Mouse (Mus musculus) urinary bladder, postnatal 36 days (tissue): ENCODE results near the gene Cttnbp2.

Experiments
- DNase-seq, 2 experiments: peaks; one replicate each; pipeline ENCODE4 v3.0.0; 2022; ENCODE audit warnings: low spot score in 2 of 2, mixed read lengths in 1 of 2

Cttnbp2 gene

DNA sequence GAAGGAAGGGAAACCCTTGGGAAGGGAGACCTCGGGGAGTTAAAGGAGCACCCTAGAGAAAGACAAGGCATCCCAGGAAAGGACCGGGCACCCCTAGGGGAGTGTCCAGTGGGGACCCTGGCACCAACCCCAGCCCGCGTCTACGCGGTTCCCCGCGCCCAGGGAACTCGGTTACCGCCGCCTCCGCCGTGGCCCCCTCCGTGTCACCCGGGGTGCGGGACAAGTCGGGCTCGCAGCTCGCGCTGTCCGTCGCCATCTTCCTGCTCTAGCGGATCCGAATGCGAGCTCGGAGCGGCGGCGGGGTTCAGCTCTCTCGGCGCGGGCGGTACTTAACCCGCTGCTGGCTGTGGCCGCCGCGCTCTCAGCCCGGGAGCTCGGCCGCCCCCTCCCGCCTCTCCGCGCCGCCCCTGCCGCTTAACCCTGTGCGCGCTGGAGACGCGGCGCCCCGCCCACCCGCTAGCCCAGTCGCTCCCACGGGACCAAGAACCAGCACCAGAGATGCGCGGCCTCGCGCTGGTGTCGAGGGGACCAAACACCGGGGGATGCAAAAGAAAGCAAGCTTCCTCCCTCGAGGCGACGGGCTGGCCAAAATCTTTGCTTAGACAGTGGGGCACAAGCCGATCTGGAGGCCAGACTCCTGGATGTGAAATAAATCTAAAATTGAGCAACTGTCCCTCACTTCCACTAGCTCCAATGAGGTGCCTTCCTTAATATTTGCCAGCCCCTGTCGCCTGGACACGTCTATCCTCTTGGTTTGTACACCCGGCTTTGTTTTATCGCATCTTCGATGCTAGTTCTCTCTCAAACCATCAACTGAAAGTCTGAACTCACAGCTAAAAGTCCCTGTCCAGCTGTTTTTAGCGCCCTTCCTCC is at the start of gene Cttnbp2:
TSS of gene Cttnbp2 (minus strand) at position 364 of the 873 bp plus-strand sequence.
- peak; percentile 32 to 60 for DNase-seq

DNA sequence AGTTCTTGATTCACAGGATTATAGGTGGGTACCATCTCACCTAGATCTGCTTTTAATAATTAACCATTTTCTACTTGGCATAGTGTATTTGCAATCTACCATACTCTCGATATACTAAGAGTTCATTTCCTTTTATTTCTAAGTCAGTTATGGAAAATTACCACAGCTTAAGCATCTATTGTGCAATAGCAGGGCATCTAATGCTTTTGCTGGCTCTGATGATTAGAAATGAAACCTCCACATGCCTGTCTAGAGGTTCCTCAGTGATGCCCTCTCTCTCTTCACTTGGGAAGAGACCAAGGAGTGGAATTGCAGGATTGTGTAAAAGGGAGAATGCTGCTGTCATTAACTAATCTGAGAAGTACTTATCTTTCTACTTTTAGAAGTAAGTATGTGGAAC is 44.4 kb upstream of the Cttnbp2 start:
- DNase-seq, result no peak

GRCm38 (mm10) chr6:18547516-18548465 is 33.1 kb upstream of the Cttnbp2 start:
- DNase-seq, result no peak

DNA sequence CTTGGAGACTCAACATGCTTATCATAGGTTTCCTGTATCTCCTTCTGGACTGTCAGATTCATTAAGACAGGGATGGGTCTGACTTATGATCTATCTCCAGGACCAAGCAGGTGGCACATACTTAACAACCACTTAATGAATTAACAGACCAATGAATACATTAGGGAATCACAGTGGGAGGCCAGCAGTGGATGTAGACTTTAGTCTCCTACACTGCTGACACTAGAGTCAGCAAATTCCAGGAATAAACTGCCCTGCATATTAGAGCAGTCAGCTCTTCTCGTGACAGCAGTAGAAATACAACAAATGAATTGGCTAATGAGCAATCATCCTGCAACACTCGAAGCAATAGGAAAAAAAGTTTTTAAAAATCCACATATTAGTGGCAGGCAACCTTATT is 29.2 kb upstream of the Cttnbp2 start:
- no peak for DNase-seq

DNA sequence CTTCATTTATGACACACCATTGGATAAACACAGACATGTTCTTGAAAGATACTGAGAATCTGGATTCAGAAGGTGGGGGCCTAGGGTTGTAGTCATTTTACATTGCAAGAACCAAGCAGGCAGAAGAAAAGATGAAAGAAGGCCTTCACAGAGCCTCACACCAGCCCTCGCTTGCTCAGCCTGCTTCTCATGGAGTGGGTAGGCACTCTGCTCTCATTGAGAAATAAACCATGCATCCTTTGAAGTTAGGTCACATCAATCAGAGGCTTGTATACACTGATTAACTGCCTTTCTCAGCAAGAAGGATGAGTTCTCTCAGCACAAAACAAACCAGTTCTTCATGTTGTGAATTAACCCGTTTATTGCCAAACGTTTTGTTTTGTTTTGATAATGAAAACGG is 25.8 kb upstream of the Cttnbp2 start:
- DNase-seq, result no peak

DNA sequence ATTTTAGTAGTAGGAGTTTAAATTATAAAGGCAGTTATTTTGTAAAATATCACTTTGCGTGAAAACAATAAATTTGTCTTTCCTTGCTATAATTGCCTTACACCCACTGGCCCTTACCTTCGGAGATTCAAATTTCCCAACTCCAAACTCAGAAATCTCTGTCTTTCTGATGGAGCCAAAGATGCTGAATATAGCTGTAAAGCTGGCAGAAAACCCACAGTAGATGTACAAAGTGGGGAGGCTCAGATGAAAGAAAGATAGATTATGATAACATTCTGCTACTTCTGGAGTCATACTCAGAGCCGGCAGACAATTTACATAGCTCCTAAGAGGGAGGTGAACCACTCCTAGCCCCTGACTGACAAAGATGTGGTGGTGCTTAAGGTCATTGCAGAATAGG is 15.8 kb upstream of the Cttnbp2 start:
- no peak for DNase-seq

DNA sequence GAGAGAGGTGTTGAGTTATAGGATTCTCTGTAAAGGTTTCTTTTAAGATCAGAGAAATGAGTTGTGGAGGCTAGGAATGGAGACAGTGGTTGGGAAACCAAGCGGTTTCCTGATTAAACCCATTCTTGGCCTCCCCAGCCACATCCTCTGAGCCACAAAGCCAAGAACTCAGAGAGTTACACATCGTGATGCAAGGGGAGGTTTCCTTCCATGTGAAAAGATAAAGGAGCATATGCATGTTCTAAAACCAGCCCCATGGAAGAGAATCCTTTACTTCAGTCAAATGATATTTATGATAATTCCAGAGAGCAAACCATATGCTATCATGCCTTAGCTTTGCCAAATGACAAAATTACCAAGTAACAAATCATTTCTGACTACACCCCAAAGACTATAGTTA is 3.0 kb upstream of the Cttnbp2 start:
- no peak for DNase-seq

DNA sequence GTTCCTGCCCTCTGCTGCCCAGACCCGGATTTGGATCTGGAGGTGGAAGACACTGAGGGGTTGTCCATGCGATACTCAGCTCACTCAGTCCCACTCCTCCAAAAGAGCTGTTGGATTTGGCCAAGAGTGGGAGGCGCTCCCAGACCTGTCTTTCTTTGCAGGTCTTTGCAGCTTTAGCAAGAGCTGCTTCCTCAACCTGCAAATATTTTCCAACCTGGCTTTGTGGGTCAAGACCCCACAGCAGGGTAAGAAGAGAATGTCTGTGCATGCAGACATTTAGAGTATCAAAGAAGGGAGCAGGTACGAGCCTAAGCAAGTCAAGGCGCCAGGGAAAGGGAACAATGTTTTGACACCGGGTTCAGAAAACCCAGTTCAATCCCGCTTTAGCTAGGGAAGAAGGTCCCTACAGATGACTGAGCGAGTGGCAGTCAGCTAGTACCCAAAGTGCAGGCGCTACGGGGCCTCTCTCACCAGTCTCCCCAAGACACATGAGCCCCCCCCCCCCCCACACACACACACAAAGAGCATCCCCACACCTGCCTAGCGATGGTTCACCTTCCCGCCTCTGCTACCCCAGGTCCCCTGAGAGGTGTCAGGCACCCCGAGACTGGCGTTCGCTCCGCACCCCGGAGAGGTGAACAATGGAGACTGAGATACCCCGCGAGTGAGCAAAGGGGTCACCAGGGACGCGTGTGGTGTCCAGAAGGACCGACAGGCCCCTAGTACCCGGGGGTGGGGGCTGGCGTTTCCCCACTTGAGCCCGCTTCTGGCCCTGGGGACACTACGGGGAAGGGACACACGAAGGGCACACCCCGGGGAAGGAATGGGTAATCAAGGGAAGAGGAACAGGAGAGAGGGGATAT is 801 bp downstream of the Cttnbp2 start:
- peak in 1 of 2 experiments; percentile 3 for DNase-seq

DNA sequence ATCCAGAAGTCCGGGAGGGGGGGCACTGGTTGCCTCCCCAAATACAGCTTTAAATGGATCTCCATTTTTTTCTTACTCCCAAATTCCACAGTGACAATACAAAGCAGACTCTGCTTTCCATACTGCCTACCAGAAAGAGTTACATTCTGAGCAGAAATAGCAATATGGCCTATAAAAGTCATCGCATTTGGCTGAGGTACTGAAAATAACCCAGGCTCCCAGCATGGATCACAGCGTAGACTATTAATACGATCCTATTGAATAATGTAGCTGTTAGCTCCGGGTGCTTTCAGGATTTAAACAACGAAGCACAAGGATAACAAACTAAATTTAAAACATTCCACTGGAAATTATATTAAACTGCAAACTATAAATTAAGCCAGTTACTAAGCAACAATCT is 2.8 kb downstream of the Cttnbp2 start:
- DNase-seq, result no peak

DNA sequence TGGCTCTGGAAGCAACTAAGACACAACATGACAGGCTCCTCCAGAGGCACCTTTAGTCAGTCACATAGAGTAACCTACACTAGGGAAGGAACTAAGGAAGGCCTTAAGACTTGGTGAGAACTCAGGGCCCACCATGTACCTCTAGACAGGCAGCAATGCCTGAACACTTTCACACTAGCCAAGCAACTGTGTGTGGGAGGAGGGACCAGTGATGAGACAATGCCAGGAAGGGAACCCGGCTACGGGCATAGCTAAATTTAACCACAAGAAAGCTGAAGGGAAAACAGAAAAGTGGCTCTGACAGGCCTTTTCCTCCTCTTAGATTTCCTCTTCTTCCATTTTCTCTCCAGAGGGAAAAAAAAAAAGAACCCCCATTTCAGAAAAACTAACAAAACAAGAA is 6.6 kb downstream of the Cttnbp2 start:
- DNase-seq, result no peak

GRCm38 (mm10) chr6:18499833-18500232 is 14.8 kb downstream of the Cttnbp2 start:
- no peak for DNase-seq

- no peak for DNase-seq
Measured at GRCm38 (mm10) chr6:18492977-18493376, 21.7 kb downstream of the Cttnbp2 start.

DNA sequence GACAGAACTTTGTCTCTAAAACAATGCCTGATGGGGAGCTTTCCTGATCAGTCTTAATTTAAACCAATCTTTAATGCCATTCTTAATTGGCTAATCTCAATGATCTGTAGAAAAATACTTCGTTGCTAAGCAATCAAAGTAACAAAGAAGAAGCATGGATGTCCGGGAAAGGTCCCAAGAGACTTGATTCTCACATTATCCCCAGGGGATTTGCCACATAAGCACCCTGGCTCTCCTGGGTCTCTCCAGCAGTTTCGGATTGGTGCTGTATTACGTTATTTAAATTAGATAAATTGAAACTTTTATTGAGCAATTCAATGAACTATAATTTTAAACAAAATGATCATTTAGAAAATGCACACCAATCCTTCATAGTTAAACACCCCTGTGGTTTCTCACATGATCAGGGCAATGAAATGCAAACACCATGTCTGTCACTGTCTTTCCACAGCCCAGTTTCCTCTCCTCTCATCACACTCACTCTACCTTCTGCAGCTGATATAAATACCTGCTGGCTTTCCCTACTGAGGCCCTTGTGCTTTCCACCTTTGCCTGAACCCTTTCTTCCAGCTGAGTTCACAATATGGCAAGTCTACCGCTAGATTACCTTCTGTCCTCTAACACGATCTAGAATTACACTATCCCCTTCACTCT is 22.3 kb downstream of the Cttnbp2 start:
- DNase-seq, result no peak

DNA sequence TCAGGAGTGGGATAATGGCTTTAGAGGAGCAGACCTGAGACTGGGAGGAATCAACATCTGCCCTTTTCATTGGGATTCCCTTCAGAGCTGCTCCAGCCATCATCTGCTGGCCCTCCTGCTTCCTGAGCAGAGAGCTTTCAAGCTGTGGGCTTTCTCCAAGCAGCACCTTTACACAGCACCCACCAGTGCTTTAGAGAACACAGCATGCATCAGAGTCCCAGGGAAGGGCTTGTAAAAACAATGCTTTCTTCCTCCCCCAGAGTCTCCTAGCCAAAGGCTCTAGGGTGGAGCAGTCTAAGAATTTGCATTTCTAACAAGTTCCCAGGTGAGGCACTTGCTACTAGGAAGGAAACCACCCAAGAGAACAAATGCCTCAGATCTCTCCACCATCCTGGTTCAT is 29.6 kb downstream of the Cttnbp2 start:
- DNase-seq, result no peak

GRCm38 (mm10) chr6:18484061-18484460 is 30.6 kb downstream of the Cttnbp2 start:
- no peak for DNase-seq

GRCm38 (mm10) chr6:18482546-18482945 is 32.1 kb downstream of the Cttnbp2 start:
- DNase-seq, result no peak

DNA sequence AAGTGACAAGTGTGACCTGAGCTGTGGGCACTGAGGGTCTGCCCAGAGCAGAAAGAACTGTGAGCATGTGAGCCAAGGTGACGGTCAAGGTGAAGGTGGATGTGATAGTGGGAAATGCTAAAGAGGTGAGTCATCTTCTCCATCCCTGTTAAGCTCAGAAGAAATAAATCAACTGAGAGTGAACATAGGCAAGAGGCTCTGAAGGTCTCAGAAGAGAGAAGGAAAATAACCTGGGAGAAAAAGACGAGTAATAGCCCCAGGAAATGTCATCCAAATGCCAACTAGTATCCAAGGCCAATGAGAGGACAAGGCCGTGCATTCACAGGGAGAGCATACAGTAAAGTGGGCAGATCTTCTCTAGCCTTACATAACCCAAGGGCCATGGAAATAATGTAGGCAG is 32.9 kb downstream of the Cttnbp2 start:
- DNase-seq, result no peak

DNA sequence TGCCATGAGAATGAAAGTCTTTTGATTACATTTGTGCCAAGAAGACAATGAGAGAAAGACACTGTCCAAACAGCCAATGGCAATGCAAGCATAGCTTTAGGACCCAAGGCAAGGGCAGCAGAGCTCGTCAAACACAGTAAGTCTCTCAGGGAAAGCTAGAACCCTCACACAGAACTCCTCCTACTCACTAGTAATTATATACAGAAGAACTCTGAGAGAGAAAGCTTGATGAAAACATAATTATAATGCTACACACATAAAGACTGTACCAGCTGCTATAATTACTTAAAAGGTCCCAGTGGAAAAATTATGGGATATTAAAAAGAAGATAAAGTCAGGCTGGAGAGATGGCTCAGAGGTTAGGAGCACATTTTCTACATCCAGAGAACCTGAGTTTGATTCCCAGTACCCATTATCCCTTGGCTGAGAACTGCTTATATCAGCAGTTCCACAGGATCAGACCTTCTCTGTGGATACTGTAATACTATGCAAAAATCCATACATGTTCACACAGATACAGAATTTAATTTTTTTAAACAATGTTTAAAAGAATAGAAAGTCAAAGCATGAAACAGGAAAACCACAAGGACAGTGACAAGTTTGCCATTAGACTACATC is 37.2 kb downstream of the Cttnbp2 start:
- no peak for DNase-seq

- no peak for DNase-seq
Measured at GRCm38 (mm10) chr6:18474983-18475382, 39.7 kb downstream of the Cttnbp2 start.

- no peak for DNase-seq
Measured at GRCm38 (mm10) chr6:18474541-18474940, 40.1 kb downstream of the Cttnbp2 start.

DNA sequence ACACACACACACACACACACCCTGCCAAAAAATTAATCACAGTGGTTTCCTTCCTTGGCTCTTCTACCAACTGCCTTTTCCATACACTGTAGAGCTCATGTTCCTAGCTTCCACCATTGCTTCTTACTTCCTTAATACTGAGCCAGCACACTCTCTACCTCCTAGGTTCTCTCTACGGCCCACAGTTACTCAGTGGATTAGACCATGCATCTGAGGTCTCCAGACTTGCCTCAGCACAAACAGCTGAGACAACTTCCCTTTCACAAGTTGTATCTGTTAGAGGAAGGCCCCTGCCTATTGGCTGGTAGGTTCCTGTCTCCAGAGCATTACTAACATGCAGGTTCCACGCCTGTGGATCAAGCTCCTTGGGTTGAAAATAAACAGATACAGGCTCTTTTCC is 45.4 kb downstream of the Cttnbp2 start:
- DNase-seq, result no peak
